Mouse (Mus musculus): ENCODE results near the gene Hpse2.
A peak's percentile ranks its signal among the peaks of the same experiment; 100 is the strongest.

The Hpse2 gene

DNA sequence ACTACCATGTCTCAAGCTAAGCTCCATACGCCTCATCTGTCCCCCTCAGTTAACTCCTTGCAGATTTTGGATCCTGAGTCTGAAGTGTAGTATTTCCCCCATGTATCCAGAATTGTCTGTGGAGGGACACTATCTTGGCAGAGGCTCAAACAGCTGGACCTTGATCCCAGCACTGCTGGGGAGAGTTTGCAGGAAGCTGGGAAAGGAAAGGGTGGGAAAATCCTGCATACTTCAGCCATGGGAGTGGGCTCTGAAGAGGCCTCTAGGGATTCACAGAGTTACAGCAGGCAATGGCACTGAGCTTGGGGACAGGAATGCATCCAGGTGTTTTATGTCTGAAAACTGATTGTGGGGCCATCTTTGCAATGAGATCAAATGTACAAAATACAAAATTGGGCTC lies 450.6 kb downstream of the Hpse2 start:
- peak; percentile 3 for DNase-seq

DNA sequence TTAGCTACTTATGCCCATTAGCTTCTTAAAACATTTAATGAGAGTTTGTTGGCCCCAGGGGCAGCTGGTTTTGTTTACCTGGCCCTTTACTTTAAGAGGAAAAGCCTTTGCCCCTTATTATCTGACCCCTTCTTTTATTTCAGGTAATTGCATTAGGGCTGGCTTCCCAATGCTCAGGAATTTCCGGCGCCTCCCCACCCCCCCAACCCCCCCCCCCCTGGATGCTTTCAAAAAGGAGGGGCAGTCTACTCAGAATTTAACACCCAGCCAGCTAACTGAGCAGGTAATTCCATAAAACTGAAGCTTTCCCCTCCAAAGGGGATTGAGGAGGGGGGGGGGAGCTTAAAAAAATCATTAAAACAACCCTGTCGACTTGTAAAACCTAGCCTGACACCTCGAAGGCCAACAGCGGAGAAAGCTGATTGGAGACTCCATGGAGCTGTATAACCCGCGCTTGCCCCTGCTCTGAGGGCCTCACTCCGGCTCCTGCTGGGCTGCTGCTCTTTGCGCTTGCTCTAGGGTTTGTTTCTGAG lies 451.4 kb downstream of the Hpse2 start:
- DNase-seq, result no peak

DNA sequence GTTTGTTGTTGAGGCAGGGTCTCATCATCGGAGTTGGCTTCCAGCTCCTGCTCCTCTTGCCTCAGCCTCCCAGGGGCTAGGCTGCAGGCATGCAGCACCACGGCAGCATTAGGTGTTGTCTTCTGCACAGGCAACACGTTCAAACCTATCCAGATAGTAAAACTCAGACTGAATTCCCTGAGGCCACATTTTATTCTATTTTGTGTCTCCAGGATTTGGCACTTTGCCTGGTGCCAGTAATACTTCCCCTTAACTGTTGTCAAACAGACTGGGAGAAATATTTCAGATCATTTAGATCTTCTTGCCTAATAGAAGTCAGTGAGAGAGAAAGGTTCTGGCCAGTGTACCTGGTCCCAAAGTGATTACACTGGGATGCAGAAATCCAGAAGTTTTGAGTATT lies 458.5 kb downstream of the Hpse2 start:
- DNase-seq, result no peak

DNA sequence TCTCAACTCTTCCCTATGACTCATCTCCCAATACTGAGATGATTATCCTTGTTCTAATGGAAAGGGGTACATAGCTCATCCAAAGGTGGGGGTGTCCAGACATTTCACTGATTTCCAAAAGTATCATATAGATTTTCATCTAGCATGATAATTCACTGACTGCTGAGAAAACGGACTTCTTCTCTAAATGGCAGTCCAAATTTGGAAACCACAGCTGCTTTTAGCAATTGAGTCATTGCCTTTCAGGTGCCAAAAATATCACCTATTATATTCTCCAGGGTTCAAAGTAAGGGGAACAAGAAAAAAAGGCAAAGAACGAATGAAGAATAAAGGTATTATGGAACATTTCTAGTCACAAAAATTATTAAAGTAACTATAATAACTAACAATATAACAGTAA lies 459.9 kb downstream of the Hpse2 start:
- DNase-seq, result no peak

DNA sequence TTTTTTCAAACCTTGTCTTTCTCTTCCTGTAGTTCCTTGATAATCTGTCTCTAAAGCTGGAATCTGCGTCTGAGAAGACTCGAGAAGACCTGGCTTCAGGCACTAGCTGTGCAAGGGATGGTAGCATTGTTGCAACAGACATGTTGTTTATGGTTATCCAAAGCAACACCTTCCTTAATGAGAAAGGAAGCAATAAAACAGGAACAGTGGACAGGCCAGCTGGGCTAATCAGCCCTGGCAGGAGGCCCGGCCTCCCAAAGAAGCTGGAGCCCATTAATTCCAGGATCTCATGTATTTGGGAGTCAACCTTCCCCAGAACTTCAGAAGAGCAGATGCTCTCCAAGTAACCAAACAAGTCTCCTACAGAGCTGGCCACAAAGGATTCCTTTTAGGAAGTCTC lies 465.5 kb downstream of the Hpse2 start:
- DNase-seq, result peak; percentile 11

DNA sequence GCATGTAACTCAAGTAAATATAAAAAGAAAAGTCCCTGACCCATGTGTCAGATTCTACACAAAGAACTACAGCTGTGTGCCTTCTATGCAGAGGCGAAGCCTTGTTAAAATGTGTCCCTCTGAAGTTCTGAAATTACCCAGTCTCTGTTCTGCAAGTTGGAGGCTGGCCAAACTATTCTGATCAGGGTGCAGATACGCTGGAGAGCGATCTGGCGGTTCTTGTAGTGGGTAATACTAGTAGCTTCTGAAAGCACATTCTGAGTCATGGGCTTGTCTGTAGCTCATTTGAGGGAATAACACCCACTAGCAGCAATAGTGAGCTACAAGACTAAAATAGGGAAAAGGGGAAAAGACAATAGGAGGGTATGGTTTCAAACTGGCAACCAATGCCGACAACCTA lies 474.5 kb downstream of the Hpse2 start:
- no peak for DNase-seq

DNA sequence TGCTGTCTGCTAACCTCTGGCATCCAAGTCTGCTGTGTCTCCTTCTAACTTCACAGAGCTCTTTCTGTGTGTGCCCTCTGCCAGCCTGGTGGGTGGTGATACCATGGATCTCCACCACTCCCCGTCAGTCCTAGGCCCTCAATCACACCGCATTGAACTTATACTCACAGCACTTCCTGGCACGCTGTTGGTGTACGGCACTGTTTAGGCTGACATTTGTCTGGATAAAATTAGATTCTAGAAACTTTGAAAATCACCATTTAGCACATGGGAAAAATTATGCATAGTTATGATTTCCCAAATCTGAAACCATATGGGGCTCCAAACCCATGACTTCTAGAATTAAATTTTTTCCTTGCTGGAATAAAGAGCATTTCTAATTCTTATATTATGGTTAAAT lies 478.4 kb downstream of the Hpse2 start:
- DNase-seq, result no peak

DNA sequence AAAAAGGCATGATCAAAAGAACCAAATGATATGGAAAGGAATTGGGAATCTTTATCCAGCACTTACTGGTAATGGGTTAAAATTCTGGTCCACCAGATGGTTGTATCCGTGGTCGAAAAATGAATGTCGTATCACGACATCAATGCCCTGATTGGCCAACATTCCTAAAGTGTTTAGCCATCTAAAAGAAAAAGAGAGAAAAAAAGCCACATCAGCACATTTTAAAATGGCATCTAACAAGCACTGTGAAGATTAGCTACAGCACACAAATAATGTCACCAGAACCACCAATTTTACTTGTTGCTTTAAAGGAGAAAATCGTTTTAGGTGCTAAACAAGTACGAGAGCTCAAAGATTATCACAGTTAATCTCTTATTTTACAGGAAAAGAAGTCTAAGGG lies 479.6 kb downstream of the Hpse2 start:
- no peak for DNase-seq

DNA sequence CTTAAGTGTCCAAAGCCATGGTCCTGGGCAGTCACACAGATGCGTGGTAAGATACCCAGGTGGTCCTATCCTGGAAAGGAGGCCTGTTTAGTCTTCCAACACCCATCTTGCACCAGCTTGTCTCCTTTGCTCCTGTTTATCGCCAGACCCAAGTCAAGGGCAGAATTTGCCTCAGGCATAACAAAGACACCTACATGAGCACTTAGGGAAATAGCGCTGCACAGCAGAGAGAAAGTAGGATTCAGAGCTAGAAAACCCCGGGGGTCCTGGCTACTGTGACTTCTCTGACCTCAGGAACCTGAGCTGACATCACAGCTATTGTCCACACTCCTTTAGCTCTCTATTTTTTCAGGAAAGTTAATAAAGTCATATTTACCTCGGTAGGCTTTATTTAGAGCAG lies 481.8 kb downstream of the Hpse2 start:
- no peak for DNase-seq

DNA sequence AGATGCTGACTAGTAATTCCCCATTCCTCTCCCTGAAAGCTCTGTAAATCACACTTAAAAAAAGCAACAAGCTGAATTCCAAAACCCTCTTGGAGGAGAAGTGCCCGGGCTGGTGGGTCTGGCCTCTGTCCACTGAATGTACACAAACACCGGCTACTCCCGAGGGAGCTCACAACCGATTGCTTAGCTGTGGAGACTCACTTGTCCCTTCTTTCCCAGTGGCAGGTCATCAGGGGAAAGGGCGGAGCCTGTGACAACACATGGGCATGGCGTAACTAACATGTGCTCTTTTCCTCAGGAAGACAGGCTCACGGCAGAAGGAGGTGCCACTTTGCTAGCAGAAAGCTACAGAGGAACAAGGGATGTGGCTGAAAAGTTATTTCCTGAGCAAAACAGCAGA lies 483.4 kb downstream of the Hpse2 start:
- DNase-seq, result no peak

DNA sequence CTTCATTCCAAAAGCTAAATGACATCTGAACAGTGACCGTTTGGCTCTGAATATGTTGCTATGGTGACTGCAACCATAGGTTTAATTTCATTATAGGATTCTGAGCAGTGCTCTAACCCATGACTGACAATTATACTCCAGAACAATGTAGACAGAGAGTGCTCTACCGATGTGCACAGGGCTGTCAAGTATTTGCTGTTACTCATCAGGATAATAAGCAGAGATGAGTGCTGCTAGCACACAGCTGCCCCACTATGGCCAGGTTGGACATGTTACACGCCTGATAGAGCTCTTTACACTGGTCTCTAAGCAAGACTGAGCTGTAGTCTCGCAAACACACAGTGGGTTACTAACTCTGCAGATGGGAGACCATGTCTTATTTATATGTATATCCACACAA lies 483.9 kb downstream of the Hpse2 start:
- DNase-seq, result no peak

DNA sequence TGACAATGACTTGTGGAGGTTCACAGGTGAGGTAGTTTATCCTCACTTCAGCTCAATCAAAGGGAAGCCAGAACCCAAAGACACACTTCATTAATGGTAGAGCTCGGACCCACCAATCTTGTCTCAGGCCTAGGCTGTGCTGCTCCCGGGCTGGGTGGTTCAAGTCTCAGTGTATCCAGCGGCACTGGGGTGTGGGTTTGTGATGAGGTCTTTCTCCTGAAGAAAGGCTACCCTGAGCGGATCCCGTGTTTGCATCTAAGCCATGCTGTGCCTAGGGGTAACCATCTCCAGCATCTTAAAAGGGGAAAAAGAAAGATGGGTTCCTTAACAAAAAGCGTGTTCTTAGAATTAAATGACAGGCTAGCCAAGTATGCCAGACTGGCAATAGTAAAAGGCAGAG lies 484.3 kb downstream of the Hpse2 start:
- DNase-seq, result no peak

DNA sequence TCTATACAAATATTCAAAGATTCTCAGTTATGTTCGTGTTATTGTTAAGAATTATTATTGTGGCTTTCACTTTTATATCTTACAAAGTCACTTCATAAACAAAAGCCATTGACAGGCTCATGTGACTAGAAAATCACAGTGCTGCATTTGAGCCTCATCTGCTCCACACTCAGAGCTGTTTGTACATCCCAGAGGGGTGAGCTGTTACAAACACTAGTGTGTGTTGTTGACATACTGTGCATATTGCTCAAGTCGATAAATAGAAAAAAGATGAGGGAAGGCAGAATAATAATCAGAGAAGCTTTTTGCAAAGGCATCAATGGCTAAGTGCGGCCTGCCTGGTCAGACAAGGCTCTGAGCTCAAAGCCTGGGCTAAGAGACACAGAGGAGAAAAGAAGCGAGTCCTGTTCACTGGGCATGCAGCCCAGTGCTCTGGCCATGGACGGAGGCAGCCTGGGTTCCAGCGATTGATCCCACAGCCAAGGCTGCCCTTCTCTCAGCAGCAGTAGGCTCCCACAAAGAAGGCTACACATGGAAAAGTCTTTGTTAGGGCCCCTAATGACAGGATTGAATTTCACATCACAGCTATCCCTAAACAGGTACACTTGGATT lies 485.6 kb downstream of the Hpse2 start:
- no peak for DNase-seq

DNA sequence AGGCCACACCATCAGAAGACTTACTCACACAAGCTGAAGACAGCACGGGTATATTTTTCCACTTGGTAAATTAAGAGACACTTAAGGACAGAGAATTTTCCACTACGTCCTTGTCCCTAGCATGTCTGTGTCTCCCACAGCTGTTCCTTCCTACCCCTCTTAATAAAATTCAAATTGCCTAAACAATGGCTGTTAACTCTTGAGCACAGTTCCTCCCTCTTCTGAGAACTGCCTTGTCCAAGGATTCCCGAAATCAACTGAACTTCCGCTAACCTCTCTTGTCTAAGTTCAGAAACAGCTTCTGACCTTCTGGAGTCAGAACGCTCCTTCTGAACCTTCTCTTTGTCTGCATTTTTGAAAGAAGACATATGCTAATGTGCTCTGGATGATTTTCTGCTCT lies 496.6 kb downstream of the Hpse2 start:
- peak; percentile 3 for DNase-seq

DNA sequence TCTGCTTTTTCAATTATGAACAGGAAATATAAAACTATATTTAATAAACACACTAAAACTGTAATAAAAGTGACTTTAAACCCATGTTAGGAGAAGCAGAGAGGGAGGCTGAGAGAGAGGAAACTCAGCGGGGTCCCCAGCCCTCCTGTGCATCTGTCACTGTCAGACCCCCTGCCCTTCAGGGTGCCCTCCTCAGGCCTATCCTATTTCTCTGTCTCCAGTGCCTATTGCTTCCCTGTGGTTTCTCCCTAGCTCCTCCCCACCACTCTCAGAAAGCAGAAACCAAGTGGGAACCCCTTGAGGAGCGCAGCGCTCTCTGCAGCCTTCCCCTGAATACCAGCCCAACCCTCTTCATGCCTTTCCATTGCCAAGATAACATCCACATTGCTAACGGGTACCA lies 510.5 kb downstream of the Hpse2 start:
- DNase-seq, result no peak

DNA sequence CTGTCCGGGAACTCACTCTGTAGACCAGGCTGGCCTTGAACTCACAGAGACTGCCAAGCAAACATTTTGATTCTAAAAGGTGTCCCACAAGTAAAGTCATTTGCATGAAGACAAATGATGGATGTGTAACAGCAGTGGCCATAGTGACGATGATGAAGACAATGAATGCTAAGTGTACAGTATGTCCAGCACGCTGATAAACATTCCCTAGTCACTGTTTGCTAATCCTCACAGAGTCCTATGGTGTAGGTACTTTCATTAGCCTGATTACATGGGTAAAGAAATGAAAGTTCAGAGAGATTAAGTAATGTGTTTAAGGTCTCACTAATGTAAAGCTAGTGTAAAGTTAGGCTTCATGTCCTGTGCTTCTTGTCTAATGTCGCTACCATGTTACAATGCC lies 511.6 kb downstream of the Hpse2 start:
- DNase-seq, result no peak

DNA sequence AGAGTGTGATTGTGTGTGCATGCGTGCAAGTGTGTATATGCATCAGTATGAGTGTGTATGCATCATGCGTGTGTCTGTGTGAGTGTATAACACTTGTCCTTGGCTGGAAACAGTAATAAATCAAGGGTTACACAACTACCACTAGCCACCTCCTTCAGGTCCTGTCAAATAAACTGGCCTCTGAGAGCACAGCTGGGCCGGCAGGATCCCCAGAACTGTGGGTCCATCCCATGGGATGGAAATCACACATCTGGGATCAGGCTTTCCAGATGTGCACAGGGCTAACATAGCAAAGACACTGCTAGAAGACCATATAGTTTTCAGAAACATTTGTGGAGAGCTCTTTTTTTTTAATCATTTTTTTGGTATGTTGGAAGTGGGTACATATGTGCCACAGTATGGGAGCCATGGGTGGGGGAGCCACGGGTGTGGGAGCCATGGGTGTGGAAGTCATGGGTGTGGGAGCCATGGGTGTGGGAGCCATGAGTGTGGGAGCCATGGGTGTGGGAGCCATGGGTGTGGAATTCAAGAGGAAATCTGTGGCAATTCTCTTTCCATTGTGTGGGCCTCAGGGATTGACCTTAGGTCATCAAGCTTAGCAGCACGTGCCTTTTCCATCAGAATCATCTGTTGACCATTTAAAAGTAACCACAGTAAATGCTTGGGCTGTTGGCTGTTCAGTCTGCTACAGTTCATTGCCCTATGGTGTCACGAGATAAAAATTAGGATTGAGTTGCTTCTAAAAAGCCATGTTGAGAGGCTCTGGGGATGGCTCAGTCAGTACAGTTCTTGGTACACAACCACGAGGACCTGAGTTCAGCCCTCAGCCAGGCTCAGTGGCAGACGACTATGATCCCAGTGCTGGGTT lies 518.3 kb downstream of the Hpse2 start:
- DNase-seq, result no peak

DNA sequence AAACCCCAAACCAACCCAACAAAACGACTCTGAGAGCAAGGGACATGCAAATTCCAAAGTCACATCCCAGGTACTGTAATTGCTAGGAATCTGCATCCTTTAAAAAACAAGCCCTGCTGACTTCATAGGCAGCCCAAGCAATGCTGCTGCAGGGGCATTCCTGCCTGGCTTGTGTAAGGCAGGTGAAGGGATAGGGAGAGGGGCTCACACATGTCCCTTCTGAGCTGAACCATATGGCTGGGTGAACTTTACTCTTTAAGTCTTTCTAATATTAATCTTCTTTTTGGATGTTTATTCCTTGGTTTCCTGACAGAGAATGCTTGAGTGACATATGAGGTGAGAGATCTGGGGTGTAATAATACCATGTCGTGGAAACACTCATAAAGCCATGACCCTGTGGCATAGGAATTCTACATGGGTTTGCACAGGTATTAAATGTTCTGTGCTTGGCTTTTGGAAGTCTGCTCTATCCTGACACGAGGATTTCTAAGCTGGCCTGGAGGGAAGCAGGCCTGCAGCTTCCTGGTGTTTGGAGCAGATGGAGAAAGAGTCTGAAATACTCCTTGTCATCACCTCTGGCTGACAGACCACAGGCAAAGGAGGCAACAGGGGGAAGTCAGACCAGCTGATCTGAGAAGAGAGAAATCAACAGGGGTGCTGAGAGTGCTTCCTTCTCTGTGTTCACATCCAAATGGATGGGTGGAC lies 519.0 kb downstream of the Hpse2 start:
- DNase-seq, result no peak

DNA sequence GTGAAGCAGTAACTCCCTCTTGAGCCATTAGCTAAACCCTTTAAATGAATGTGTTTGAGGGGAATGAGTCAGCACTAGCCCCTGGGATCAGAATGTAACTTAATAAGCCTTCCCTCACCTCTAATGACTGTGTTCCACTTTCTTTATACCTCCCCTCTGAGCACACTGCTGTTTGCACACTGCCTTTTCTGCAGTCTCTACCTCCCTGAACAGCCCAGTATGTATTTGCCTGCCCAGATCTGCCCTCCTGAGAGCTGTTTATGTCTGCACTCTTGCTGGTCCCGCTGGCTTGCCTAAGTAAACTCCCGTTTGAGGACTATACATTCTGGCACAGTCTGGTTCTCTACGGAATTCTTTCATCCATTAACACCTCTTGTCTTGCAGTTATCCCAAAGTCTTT lies 525.1 kb downstream of the Hpse2 start:
- DNase-seq, result no peak

DNA sequence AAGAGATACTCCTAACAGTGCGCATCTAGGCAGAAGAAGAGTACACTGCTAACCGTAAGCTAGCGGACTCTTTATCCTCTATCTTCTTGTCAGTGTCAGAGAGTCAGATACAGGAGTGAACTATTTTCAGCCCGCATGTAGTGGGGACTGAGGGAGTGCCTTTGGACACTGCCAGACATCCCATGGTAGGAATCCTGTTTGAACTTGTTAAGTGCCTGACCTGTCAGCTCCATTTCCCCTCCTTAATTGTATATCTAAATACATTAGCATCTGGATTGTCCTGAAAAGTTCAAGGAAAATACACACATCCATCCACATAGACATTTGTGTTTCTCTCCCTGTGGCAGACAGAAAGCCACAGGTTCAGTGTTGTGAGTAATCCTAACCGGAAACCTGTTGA lies 531.1 kb downstream of the Hpse2 start:
- no peak for DNase-seq

DNA sequence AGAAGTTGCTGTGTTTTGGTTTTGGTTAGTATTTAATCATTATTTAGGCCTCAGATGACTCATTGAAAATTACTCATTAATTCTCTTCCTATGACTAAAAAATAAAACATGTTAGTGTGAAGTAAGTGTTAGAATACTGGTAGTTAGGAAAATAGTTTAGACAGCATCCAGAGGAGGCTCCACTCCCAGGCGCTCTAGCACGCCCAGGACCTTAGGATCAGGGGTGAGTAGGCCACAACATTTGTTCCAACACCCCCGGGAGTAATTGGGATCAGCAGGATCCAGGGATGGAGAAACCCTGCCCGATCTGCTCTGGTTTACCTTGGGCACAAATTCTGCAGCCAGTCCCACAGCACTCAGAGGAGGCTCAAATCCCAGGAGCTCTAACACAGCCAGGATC lies 532.5 kb downstream of the Hpse2 start:
- DNase-seq, result no peak

DNA sequence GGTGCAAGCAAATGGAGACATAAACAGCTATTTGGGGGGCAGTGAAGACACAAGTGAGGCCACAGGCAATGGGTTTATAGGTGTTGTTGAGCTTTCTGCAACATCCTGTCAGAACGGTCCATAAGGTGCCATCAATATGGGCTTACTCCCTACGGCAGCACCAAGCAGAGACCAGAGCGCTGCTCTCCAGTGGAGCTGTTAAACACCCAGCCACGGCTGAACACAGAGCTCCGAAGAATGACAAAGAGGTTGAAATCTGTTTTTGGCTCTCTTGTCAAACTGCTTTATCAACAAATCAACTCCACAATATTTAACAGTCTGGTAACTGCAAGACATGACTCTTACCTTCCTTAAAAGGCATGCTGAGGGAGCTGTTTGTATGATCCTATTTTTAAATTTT lies 537.7 kb downstream of the Hpse2 start:
- DNase-seq, result no peak

DNA sequence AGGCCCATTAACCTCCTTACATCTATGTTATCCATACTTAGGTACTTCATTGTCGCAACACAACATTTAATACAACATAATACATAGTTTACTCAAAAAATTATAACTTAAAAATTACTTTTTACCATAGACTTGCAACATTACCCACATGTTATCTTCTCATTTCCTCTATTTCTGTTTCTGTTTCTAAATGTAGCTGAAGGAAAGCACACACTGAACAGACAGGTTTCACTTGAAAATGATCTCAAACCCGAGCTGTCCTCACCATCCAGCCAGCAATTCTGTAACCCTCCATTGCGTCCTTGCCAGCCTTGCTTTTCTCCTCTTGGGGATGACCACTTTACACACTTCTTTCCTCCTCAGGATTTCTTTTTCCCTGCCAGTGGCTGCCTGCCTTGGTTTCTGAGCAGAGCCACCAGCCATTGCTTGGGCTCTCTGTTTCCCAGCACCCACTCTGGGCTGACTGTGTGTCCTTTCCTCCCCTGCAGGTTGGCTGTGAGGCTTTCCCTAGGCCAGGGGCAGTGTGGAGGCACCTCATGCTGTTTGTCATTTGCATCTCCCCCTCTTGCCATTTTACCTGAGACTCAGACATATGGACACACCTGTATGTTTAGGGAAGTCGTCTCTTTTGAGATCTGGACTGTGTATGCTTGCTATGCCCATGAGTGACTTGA lies 548.4 kb downstream of the Hpse2 start:
- no peak for DNase-seq

All from kidney, adult 9 months (tissue).